Mouse (Mus musculus): ENCODE measurements around the gene Rab40c.

- TF ChIP-seq CTCF (IDR thresholded peaks at IDR 0.05; ENCODE audit: low read depth) (no peak), EP300 (IDR thresholded peaks at IDR 0.05; ENCODE audit: low read depth) (no peak)
Observed at GRCm38 (mm10) chr17:25888837-25889236, 30.7 kb downstream of the Rab40c start.
